Mouse (Mus musculus) left cerebral cortex, adult 11 months (tissue): ENCODE data around the gene Phf3.
"Not testable (repeated sequence)": the region's sequence is repeated elsewhere in the genome, so short reads cannot be mapped to it uniquely, and the experiment has no call there.

Experiments
- DNase-seq: peaks from one replicate; pipeline ENCODE4 v3.0.0; 2022; ENCODE audit warnings: low spot score

Phf3 gene

DNA sequence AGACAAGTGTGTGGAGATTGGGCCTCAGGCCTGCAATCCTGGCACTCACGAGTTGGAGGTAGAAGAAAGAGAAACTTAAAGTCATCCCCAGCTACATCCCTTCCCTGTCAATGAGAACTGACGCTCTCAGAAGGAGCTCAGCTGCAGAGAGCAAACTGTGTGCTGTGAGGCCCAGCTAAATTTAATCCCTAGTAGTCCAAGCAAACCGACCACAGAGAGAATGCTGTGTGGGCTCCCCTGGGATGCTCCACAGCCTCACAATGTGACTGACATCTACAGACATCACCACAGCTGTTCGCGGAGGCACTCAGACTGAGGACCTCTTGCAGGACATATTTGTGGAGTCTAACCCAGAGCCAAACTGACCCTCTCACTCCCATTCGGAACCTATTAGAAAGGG lies 54.3 kb downstream of the Phf3 start:
- DNase-seq, result no peak

DNA sequence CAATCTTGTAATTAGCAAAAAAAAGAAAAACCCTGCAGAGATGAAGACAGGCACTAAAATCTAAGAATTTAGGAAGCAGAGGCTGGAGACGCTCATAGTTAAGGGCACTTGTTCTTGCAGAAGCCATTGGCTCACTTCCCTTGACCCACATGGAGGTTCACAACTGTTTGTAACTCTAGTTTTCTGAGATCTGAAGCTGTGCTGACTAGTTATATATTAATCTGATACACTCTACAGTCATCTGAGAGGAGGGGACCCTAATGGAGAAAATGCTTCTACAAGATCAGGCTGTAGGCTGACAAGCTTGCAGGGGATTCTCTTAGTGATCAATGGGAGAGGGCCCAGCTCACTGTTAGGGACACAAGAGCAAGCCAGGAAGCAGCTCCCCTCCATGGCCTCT lies 58.1 kb downstream of the Phf3 start:
- DNase-seq, result no peak

DNA sequence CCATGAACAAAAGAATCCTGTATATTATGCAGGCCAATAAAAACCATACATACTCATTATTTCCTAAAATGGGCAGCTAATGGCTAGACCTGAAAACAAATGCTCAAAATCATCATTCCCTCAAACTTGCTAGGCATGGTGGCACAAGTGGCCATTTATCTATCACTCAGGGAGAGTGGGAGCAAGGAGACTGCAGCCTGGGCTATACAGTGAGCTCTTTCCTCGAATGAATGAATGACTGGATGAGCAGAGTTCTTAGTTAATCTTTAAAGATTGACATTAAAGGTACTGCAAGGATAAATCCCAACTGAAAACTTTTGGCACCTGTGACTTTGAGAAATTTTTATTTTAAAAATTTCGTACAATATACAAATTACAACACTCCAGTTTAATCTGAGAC lies 58.7 kb downstream of the Phf3 start:
- DNase-seq, result no peak

DNA sequence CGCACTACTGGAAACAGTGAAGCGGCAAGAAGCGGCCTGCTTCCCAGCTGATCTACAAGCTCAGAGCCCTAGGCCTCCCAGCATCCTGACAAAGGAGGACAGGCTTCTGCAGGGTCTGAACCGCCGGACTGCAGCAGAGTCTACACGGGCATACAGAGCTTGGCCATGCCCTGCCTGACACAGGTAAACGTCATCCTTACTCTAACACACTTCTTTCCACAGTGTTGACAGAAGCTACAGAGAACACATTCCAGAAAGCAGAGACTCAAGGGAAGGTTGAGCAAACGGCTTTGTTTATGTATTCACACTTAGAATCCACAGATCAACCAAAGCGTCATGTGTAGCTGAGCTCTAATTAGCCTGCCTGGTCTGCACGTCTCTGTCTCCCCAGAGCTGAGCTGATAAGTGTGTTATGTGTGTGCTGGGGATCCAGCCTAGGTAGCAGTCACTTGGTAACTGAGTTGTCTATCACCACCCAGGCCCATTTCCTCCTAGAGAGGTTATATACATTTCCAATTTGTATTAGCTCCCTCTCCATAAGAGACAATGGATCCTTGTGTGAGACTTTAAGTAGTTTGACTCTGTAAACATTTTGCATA lies 65.5 kb downstream of the Phf3 start:
- DNase-seq, result no peak

DNA sequence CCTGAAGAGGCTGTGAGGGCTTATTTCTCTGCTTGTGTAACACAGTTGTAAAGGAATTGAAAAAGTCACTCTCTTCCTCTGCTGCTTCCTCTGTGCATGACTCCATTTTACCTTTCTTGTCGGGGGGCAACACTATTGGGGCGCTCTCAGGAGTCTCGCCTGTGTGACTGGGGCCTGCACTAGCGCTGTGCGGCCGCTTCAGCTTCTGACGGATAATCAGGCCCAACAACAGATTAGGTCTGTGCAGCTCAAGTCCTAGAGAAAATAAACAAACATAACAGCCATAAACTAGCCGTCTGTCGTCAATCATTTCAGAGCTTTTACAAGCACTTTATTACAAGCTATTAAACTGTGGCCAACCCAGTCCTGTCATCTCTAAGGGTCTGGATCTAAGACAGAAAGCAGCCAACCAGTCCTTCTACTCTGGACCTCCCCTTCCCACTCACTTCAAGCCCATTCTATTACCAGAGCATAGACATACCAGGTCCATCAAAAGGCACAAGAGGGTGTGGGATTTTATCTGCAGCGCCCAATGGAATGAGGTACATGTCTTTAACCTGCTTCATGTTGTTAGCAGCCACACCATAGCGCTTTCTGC lies 67.9 kb downstream of the Phf3 start:
- no peak for DNase-seq

DNA sequence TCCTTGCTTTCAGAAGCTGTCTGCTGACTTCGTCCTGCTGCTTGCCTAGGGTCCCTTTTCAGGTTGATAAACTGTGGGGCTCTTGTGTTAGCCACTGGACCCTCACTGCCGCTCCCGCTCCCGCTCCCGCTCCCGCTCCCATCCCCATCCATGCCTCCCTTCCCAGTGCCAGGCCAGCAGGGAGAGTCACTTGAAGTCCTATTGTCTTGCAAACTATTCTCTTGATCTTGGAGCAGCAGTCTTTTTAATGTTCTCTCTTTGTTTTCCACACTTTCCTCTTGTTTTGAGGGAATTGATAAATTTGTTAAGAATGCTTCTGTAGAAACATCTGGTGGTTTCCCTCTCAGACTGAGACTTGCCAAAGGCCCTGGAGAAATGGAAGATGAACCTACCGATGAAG lies 68.8 kb downstream of the Phf3 start:
- no peak for DNase-seq

DNA sequence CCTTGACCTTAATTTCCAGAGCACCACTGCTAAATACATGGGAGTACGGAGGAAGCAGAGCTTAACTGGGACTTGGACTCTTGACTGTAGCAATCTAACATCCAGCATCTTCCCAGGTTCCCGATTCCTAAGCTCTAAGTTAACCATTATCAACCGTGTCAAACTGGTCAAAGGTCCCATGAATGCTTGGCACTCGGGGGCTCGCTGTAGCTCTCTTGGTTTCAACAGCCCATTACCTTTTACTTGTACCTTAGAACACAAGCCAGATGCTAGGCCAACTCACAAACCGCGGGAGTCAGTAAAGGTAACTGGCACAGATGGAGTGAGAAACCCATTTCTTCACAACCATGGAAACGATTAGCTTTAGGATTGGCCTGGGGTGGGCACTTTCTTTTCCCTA lies 71.8 kb downstream of the Phf3 start:
- no peak for DNase-seq

DNA sequence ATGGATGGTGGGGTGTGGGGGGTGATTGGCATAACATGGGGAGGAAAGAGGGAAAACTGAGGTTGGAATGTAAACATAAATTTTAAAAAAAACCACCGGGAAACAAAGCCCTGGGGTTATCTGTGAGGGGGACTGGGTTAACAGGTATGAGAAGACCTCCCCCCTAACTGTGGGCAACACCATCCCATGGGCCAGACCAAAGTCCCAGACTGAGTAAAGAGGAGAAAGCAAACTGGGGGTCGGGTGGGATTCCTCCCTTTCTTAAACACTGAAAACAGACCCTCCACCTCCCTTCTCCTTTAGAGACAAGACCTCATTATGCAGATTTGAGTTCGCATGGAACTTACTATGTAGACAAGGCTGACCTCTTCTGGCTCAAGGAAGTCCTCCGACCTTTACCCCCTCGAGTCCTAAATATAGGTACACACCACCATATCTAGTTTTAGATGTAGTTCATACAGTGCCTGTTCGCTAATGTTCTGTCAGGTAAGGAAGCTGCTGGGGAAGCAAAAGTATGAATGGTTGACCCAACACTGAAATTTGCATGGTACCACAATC lies 74.4 kb downstream of the Phf3 start:
- DNase-seq, result no peak

DNA sequence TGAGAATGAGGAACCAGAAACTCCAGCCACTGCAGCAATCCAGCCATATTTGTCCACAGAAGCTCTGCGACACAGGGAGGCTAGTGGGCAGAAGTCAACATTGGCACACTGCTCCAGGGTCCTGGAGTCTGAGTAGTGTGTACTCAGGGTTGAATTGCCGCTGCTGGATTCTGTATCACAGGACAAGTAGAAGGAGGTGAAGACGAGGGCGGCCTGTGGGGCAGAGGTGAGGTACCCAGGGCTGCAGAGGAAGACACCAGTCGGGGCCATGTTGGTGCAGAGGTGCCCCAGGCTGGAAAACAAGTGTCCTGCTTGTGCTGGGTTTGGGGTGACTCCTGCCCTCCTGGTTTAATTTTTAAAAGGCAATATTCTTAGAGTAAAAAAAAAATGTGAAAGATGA lies 79.1 kb downstream of the Phf3 start:
- DNase-seq, result no peak

DNA sequence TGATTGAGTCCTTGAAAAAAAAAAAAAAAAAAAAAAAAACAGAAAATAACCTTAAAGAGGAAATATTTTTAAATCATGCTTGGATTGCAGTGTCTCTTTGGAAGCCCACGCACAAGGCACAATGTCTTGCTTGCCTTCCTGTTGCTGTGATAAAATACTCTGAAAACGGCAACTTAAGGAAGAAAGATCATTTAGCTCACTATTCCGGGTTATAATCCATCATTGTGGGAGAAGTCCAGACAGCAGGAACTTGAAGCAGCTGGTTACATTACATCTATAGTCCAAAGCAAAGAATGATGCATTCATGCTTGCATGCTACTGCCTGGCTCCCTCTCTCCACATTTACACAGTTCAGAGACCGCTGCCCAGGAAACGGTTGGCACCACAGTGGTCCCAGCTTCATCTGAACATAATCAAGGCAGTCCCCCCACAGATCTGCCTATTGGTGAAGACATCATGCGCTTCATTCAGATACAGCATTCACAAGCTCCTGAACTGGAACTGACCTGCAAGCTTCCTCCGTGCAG lies 80.3 kb downstream of the Phf3 start:
- no peak for DNase-seq

DNA sequence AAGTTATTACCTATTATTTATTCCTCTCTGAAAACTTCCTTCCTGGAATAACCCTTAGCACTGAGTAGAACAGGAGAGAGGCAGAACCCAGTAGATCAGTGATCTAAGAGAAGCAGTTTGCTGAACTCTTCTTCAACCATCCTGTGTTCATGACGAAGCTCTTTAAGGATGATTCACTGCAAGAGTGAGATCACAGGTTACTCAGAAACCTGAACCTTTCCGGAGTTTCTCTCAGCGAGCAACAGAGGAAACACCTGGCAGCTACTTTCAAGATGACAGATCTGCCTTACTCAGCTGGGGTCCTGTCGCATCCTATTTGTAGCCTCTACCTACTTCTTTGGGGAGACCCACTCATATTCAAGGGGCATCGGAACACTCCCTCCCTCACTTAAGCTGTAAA lies 80.8 kb downstream of the Phf3 start:
- no peak for DNase-seq

DNA sequence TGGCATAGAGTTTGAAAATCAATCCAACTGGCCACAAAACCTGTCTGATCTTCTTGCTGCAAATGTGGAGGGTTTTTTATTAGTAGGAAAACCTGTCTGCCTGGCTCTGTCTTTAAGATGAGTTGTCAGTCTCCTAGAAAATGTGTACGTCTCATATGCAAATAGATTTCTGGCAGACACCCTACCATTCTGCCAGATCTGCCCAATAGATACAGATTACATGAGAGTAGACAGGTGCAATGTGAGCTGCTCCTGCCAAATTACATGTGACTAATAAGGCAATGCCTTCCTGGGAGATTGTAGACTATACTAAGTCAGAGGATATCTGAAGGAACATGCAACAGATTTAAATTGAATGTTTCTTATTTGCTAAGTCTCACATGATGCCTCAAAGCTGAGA lies 83.5 kb downstream of the Phf3 start:
- DNase-seq, result no peak

DNA sequence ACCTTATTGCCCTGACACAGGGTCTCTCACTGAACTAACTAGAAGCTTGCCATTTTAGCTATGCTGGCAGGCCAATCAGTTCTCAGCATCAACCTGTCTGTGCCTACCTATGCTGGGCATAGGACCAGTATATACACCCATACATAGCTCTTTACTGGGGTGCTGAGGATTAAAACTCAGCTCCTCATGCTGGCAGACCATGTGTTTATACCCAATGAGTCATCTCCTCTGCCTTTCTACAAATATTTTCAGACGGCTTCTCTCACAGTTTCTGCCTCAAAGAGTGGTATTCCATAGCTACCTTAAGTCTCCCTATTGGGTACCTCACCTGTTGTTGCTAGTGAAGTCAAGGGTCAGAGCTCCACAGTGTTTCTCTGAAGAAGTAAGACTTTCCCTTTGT lies 84.0 kb downstream of the Phf3 start:
- no peak for DNase-seq

DNA sequence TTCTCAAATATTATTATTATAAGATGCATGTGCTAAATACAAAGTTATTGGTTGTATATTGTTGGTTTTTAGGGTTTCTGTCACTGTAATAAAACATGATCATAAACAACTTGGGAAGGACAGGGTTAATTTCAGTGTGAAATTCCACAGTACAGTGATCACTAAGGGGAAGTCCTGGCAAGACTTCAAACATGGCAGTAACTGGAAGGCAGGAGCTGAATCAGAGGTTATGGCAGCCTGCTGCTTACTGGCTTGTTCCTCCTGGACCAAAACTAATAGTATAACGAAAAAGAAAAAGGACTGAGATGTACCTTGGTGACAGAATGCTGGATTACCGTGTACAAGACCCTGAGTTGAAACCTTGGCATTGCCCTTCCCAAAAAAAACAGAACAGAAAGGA lies 84.7 kb downstream of the Phf3 start:
- DNase-seq, result no peak

DNA sequence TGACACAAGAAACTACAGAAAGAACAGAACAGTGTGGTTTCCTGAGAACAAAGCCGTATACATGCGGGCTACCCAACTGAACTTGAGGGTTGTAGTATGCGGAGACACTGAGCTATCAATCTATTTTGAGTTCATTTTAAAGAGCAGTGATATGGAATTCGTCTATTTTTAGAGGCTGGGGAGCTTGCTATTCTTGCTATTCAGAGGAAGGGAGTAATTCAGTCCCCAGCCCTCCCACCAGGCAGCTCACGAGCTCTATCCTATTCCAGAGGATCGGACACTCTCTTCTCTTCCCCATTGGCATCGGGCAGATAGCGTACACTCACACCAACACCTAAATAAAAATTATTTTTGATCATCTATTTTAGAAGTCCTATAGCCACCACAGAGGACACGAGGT lies 87.1 kb downstream of the Phf3 start:
- DNase-seq, result no peak

DNA sequence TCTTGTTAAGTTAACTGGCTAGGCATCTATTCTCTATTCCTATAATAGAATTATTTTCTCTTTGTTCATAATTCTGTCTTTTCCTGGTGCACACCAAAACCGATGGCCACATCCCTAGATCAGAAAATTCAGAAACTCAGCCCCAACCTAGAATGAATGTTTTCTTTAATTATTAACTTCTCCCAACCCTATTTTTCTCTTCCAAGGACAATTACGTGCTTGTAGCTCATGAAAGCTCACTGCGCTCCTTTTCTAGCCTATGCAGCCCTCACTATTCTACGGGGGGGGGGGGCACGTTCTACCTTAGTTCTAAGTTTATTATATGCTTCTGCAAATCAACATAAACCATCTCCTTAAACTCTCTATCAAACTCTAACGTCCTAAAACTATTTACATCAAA lies 90.0 kb downstream of the Phf3 start:
- DNase-seq, result no peak

DNA sequence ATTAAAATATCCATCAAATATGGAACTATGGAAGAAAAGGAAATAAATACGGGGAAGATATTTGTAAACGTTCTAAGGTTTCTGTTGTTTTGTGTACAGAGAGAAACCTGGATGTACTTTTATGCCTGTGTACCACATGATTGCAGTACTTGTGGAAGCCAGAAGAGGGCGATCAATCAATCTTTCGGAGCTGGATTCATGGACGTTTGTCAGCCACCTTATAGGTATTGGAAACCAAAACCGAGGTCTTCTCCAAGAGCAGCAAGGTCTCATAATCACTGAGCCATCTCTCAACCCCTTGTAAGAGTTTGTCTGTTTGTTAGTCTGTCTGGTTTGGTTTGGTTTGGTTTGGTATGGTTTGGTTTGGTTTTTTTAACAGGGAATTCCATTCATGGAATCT lies 93.4 kb downstream of the Phf3 start:
- no peak for DNase-seq

DNA sequence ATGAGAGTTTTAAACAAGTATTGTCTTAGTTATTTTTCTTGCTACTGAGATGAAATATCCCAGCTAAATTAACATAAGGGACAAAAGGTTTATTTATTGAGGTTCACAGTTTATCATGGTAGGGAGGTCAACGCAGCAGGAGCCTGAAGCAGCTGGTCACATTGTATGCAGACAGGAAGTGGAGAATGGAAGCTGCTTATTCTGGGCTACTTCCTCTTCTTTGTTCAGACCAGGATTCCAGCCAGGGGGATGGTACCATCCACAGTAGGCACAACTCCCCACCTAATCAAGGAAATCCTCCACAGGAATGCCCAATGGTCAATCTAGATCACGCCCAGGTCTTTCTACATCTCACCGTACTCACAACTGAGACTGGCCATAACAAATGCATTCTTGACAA lies 94.2 kb downstream of the Phf3 start:
- DNase-seq, result no peak

DNA sequence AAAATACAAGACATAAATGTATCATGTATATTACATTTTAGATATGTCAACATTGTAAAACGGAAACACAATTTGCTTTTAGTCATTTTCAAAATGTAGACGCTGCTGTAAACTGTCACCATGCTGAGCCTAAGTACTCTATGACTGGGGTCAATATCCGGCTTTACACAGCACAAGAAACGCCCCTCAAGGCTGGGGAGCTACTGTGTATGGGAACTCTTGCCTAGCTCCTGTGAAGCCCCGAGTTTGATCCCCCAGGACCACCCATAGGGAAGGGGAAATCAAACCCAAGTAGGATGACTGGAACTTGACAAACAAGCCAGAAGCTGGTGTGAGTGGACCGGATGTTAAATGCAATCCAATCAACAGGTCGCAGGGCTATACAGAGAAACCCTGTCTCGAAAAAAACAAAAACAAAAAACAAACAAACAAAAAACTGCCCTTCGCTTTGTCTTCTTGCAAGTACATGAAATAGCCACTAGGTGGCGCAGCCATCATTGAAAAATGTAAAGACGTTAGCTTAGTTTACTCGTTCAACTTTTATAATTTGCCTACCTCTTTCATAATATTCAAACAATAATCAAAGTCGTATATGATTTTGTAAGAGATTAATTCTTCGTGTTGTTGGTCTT lies 95.2 kb downstream of the Phf3 start:
- no peak for DNase-seq

DNA sequence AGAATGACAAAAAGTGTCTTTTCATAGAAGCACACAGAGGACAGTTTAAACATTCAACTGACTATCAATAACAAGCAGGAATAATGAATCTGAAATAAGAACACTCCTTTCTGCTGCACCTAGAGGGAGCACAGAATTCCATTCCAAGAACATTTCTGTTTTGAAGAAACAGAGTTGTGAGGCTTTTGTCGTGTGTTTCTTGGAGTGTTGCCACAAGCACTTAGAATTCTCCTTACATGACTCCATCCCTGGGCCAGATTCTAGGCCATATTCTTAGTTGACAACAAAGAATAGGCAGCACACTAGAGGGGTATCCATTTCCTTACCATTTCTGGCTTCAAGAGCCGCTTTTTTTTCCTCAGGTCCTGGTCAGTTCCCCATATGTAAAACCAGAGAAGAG lies 97.5 kb downstream of the Phf3 start:
- no peak for DNase-seq

DNA sequence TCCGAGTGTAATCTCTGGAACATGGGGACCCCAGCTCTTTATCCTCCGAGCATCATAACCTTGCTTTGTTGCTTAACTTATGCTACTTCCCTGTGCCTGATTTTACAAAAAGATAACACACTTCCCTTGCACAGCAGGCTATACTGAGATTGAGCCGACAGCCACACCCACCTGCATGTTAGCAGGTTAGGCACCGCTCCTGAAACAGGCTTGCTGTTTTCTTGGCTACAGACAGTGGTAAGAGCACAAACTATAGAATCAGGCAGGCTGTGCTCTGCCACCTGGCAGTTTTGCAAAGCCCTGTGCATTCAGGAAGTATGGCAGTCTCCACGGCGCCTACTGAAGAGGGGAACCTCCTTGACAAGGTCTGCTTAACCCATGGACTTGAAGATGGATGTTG lies 100.1 kb downstream of the Phf3 start:
- DNase-seq, result no peak

DNA sequence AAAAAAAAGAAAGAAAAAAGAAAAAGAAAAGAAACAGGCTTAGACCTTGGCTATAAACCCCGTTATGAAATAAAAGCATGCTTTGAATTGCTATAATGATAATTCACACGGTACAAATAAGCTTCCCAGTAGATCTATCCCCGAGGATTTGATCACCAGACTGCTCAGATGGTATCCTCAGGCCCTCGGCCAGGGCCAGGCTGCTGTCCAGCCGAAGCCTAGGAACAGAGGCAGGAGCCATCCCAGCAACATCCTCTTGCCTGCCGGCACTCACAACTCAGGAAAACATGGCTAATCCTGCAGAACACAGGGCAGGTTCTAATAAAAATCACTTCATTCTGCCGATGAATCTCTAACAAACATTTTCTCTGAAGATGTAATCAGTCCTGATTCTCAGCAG lies 100.9 kb downstream of the Phf3 start:
- DNase-seq, result no peak

DNA sequence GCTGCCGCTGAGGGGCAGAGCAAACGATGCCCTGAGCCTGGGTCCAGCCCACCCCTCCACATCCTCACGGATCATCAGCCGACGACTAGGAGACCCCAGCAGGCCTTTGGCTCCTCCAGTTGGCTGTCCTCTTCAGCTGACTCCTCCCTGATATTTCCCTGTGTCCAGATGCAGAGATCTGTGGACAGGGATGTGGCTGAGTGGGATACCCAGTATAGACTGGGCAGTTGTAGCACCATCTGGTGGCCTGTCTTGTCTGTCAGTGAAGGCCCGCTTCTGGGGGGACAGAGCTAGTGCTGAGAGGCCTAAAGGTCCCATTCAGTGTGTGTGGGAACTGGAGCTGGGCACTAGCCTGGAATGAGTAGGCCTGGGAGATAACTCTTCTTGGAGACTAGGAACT lies 101.9 kb downstream of the Phf3 start:
- no peak for DNase-seq

DNA sequence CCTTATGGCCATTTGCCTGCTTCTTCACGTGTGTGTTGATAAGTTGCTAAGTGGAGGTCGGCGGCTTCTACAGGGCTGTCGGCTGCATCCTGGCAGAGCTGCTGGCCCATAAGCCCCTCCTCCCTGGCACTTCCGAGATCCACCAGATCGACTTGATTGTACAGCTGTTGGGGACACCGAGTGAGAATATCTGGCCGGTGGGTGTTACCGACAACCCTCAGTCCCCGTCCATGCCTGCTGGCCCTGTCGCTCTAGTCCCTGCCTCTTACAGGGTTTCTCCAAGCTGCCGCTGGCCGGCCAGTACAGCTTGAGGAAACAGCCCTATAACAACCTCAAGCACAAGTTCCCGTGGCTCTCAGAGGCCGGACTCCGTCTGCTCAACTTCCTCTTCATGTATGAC lies 103.1 kb downstream of the Phf3 start:
- not testable (repeated sequence) for DNase-seq
